Mouse (Mus musculus) embryonic facial prominence, embryonic 10.5 days (tissue): ENCODE measurements around the gene Gramd4. TPM values are rescaled to one million over a fixed set of nuclear protein-coding genes. Genes with fewer than 3 reads are reported as not detected.

Experiments
- polyA plus RNA-seq: library from polyadenylated mRNA; unstranded; fragments of >200 nt; fragmentation: Nextera tagmentation; extraction: Ambion mirVana; gene quantifications from 2 replicates; pipeline ENCODE4 v1.2.1, GENCODE M21; 2016

Gramd4 gene
- polyA plus RNA-seq, 1 experiment from 2014 or later: 13.8 TPM

Other genes with a start within 250 kb of the Gramd4 start
- 32.2 and 34.2 TPM in 2 replicates for gene Cdpf1, start 246.0 kb upstream of the Gramd4 start, polyA plus RNA-seq
- 0.04 TPM in 2 replicates for gene Pkdrej, start 236.0 kb upstream of the Gramd4 start, polyA plus RNA-seq
- gene Ttc38, start 225.4 kb upstream of the Gramd4 start, polyA plus RNA-seq: 2.2 and 3.1 TPM in 2 replicates
- gene Gtse1, start 197.9 kb upstream of the Gramd4 start, polyA plus RNA-seq: 53.2 and 54.3 TPM in 2 replicates
- gene Trmu, start 178.4 kb upstream of the Gramd4 start, polyA plus RNA-seq: 38.9 and 42.5 TPM in 2 replicates
- gene Celsr1, start 23.9 kb upstream of the Gramd4 start, polyA plus RNA-seq: 1.2 and 1.5 TPM in 2 replicates
- 11.7 and 13.1 TPM in 2 replicates for gene Cerk, start 128.4 kb downstream of the Gramd4 start, polyA plus RNA-seq
- gene Tbc1d22a, start 156.8 kb downstream of the Gramd4 start, polyA plus RNA-seq: 11.2 and 11.9 TPM in 2 replicates